Mouse (Mus musculus): Measurements from ENCODE around the gene Ddost. TPM values are rescaled to one million over a fixed set of nuclear protein-coding genes. Genes with fewer than 3 reads are reported as not detected.

Gene Ddost
- polyA plus RNA-seq, 1 experiment from 2014 or later = 203 TPM

DNA sequence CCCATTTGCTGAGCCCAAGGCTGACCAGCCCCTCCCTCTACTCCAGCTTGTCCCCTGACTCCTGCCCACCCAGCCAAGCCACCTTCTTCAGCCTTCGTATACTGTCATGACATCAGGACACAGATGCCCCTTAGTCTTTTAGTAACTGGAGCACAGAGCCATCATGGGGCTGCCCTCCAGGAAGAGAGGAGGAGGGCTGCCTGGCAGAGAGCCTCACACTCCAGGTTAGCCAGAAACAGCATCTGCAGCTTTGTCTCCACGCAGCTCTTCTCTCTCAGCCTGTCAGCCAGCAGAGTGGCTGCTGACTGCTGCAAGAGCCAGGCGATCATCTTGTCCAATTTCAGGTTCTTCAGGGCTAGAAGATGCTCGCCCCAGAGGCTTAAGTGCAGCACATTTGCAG lies 9.3 kb downstream of the Ddost start:
- no peak overlapping the region for H3K4me2 ChIP-seq
- ATAC-seq (replicated peaks) = no peak
- H3K4me1 ChIP-seq = peaks cover 4% of the 10 kb centered on the region
- H3K36me3 ChIP-seq (replicated peaks) = peaks cover 53% of the 10 kb centered on the region
- H3K27me3 ChIP-seq (replicated peaks) = no peaks in the 10 kb centered on the region
- 92% methylated on average over 4 of the region's 4 CpGs for WGBS
- no peak overlapping the region for H3K27ac ChIP-seq
- H3K9me3 ChIP-seq = no peaks in the 10 kb centered on the region
- no peak overlapping the region for H3K9ac ChIP-seq
- H3K4me3 ChIP-seq = no peak overlapping the region

DNA sequence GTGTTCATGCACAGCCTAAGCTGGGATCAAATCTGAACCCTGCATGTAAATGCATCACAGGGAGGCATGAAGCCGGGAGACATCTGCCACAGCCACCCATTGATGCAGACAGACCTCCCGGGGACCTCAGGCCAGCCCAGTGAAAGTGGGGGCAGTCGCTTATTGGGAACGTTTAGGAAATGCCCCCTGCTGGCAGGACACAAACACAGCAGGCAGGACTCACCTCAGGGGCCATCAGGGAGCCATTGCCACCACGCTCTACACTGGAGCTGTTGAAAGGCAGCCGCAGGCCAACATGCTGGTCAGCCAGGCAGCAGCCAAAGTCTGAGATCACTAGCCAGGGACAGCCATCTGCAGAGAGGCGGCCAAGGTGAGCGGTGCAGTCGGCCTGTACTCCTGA lies 11.3 kb downstream of the Ddost start:
- peaks cover 4% of the 10 kb centered on the region for H3K4me1 ChIP-seq
- 71% methylated on average over 9 of the region's 9 CpGs for WGBS
- no peaks in the 10 kb centered on the region for H3K9me3 ChIP-seq
- H3K4me3 ChIP-seq = no peak overlapping the region
- ATAC-seq (replicated peaks) = no peak
- H3K4me2 ChIP-seq = no peak overlapping the region
- no peaks in the 10 kb centered on the region for H3K27me3 ChIP-seq (replicated peaks)
- no peak overlapping the region for H3K27ac ChIP-seq
- peaks cover 43% of the 10 kb centered on the region for H3K36me3 ChIP-seq (replicated peaks)
- no peak overlapping the region for H3K9ac ChIP-seq

DNA sequence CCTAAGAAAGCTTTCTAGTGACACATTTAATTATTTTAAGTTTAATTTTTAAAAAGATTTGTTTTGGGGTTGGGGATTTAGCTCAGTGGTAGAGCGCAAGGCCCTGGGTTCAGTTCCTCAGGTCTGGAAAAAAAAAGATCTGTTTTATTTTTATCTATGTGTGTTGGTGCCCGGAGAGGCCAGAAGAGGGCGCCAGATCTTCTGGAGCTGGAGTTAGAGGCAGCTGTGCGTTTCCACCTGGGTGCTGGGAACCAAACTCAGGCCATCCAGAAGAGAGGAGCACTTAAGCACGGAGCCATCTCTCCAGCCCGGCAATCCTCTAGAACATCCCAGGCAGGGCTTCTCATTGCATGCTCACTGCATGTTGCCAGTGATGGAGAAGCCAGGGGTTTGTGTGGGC lies 11.8 kb downstream of the Ddost start:
- Histone ChIP-seq H3K36me3 (replicated peaks) (peaks cover 37% of the 10 kb centered on the region), H3K4me3 (no peak overlapping the region), H3K27me3 (replicated peaks) (no peaks in the 10 kb centered on the region), H3K4me1 (peaks cover 4% of the 10 kb centered on the region), H3K27ac (no peak overlapping the region), H3K9ac (no peak overlapping the region), H3K9me3 (no peaks in the 10 kb centered on the region), H3K4me2 (no peak overlapping the region)
- ATAC-seq (replicated peaks) = no peak
- WGBS = 92% methylated on average over 6 of the region's 6 CpGs

DNA sequence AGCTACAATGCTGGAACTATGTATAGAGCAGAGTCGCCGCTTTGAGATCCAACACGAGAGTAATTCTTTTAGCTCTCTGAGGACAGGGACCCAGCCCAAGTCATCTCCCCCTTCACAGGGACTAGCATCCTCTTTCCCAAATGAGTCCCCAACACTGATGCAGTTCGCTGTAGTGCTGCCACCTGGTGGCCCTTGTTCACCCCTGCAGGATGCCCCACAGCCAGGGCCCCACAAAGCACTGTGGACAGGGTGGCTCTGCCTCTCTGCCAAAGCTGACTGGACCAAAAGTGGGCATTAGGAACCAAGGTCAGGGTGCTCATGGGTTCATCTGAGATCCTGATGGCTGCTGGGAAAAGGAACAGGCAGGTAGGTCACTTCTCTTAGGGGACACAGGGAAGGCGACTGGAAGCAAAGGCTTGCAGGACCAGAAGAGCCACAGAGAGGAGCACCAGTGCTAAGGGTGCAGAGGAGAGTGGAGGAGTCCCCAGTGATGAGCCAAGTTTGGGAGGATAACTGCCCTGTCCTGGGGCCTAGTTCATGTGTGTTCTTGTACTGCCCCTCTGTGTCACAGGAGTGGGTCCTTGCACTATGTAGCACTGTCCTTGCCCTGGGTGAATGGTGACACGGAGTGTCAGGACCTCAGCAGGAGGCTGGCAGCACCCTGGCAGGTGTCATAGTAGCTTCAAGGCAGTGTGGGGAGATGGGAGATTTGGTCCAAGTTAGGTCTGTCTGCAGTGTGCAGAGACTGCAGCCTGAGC lies 14.2 kb downstream of the Ddost start:
- no peaks in the 10 kb centered on the region for H3K27me3 ChIP-seq (replicated peaks)
- no peak overlapping the region for H3K27ac ChIP-seq
- peak; percentile 53 for ATAC-seq (replicated peaks)
- peaks cover 20% of the 10 kb centered on the region; the same call in 1 of the 2 replicates for H3K36me3 ChIP-seq (replicated peaks)
- no peak overlapping the region for H3K9ac ChIP-seq
- no peaks in the 10 kb centered on the region for H3K9me3 ChIP-seq
- H3K4me3 ChIP-seq = no peak overlapping the region
- 57% methylated on average over 6 of the region's 6 CpGs for WGBS
- H3K4me2 ChIP-seq = no peak overlapping the region
- H3K4me1 ChIP-seq = peaks cover 19% of the 10 kb centered on the region

DNA sequence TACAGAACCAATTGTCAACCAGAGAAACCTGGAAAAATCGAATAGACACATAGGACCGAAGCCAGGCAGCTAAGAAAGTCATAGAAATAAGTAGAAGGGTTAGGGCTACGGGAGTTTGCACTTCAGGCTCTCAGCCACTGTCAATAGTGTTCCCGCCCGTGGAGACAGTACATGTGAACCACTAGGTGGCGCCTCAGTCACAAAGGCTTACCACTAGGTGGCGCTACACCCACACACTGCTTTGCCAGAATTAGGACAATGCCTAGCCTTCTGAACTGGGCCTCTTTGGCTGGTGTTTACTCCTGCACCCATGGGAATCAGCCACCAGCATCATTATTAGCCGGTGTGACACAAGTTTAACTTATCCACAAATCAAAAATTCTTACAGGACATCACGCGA lies 15.0 kb downstream of the Ddost start:
- Histone ChIP-seq H3K9me3 (no peaks in the 10 kb centered on the region), H3K4me1 (peaks cover 27% of the 10 kb centered on the region), H3K4me2 (no peak overlapping the region), H3K27me3 (replicated peaks) (no peaks in the 10 kb centered on the region), H3K9ac (no peak overlapping the region), H3K36me3 (replicated peaks) (peaks cover 12% of the 10 kb centered on the region; the same call in 1 of the 2 replicates), H3K4me3 (no peak overlapping the region), H3K27ac (no peak overlapping the region)
- 33% methylated on average over 10 of the region's 10 CpGs for WGBS
- no peak for ATAC-seq (replicated peaks)

DNA sequence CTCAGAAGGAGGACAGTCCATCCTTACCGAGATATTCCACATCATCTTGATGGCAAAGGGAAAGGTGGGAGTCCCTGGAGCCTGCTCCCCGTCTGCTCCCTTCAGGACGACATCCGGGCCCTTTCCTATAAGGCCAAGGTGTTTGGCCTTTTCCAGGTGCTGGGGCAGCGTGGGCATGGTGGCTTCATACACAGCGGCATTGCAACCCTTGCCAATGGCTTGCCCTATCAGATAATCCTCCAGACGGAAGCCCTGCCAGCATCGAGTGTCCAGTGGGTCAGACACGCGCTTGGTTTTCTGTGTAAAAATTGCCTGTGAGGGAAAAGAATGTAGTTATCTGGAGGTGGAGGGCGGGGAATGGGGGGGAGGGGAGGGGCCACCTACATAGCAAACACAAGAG lies 16.2 kb downstream of the Ddost start:
- Histone ChIP-seq H3K4me2 (no peak overlapping the region), H3K4me1 (peaks cover 33% of the 10 kb centered on the region), H3K9me3 (no peaks in the 10 kb centered on the region), H3K36me3 (replicated peaks) (peaks cover 12% of the 10 kb centered on the region; the same call in 1 of the 2 replicates), H3K4me3 (no peak overlapping the region), H3K27me3 (replicated peaks) (no peaks in the 10 kb centered on the region), H3K9ac (no peak overlapping the region), H3K27ac (no peak overlapping the region)
- no peak for ATAC-seq (replicated peaks)
- 80% methylated on average over 11 of the region's 11 CpGs for WGBS

DNA sequence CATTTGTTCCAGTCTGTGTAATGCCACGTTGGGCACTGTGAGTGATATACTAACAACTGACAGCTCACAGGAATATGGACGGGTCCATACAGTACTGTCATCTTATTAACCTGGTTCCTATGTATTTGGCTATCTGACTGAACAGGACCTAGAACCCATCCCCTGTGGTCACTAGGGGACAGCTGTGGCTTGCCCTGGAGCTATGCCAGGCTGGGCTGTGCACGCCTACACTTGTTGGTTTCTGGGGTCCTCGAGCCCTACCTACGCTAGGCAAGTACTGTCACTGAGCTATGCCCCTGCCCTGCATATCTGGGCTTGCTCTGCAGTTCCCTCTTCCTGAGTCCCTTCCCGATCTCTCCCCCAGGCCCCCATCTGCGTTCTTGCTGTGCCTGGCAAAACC lies 17.0 kb downstream of the Ddost start:
- ATAC-seq (replicated peaks) = no peak
- Histone ChIP-seq H3K27ac (no peak overlapping the region), H3K27me3 (replicated peaks) (no peaks in the 10 kb centered on the region), H3K9me3 (no peaks in the 10 kb centered on the region), H3K4me1 (peaks cover 36% of the 10 kb centered on the region), H3K4me2 (no peak overlapping the region), H3K36me3 (replicated peaks) (peaks cover 10% of the 10 kb centered on the region; the same call in 1 of the 2 replicates), H3K9ac (no peak overlapping the region), H3K4me3 (no peak overlapping the region)
- WGBS = 79% methylated on average over 7 of the region's 7 CpGs

DNA sequence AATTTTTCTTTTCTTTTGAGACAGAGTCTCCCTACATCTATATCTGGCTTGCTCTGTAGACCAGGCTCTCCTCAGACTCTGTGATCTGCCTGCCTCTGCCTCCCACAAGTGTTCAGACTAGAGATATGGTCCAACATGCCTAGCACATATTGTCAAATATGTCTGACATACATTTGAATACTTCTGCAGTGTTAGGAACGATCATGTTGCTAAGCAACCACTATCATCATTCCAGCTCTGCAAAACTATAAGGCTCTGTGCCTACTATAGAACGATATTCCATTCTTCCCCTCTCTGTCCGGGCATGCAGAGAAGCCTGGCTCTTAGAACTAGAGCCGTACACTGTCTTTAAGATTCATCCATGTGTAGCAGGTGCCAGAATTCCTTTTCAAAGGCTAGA lies 18.2 kb downstream of the Ddost start:
- Histone ChIP-seq H3K27me3 (replicated peaks) (no peaks in the 10 kb centered on the region), H3K4me1 (peaks cover 36% of the 10 kb centered on the region), H3K9ac (no peak overlapping the region), H3K36me3 (replicated peaks) (0 out of 2 replicates have a peak, but pooled peaks cover 3% of the 10 kb centered on the region), H3K27ac (peak overlapping the region; percentile 49; the same call in 1 of the 2 replicates), H3K9me3 (no peaks in the 10 kb centered on the region), H3K4me3 (no peak overlapping the region), H3K4me2 (peak overlapping the region; percentile 14; the same call in 1 of the 2 replicates)
- no peak for ATAC-seq (replicated peaks)
- 10% methylated on average over 4 of the region's 4 CpGs for WGBS

DNA sequence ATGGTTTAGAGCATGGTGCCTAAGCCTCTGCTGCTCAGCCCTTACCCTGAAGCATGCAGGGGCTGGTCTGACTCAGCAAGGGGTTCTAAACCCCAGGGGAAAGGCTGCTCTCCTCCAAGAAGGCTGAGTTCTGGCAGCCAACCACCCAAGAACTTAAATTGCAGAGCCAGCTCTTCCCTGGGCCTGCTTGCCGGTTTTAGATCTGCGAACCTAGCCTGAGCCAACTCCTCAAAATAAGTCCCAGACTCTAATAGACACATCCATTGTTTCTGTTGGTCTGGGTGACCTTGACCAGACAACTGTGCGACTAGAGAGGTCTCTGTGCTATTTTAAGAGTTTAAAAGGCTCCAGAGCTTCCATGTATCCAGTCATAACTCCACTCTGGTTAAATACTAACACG lies 19.2 kb downstream of the Ddost start:
- H3K27ac ChIP-seq = peak overlapping the region; percentile 49
- H3K36me3 ChIP-seq (replicated peaks) = 0 out of 2 replicates have a peak, but pooled peaks cover 3% of the 10 kb centered on the region
- H3K4me1 ChIP-seq = peaks cover 38% of the 10 kb centered on the region
- no peak overlapping the region for H3K4me2 ChIP-seq
- 75% methylated on average over 4 of the region's 4 CpGs for WGBS
- ATAC-seq (replicated peaks) = no peak
- H3K9ac ChIP-seq = no peak overlapping the region
- no peaks in the 10 kb centered on the region for H3K9me3 ChIP-seq
- no peaks in the 10 kb centered on the region for H3K27me3 ChIP-seq (replicated peaks)
- no peak overlapping the region for H3K4me3 ChIP-seq

DNA sequence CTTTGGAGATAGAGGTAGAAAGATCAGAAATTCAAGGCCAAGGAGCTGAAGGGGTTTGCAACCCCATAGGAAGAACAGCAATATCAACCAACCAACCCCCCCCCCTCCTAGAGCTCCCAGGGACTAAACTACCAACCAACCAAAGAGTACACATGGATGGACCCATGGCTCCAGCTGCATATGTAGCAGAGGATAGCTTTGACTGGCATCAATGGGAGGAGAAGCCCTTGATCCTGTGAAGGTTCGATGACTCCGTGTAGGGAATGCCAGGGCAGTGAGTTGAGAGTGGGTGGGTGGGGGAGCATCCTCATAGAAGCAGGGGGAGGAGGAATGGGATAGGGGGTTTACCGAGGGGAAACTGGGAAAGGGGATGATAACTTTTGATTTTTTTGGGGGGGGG lies 19.9 kb downstream of the Ddost start:
- Histone ChIP-seq H3K36me3 (replicated peaks) (0 out of 2 replicates have a peak, but pooled peaks cover 3% of the 10 kb centered on the region), H3K27ac (no peak overlapping the region), H3K9ac (no peak overlapping the region), H3K27me3 (replicated peaks) (no peaks in the 10 kb centered on the region), H3K4me1 (peaks cover 38% of the 10 kb centered on the region), H3K9me3 (no peaks in the 10 kb centered on the region), H3K4me3 (no peak overlapping the region), H3K4me2 (no peak overlapping the region)
- 87% methylated on average over 3 of the region's 3 CpGs for WGBS
- ATAC-seq (replicated peaks) = no peak

DNA sequence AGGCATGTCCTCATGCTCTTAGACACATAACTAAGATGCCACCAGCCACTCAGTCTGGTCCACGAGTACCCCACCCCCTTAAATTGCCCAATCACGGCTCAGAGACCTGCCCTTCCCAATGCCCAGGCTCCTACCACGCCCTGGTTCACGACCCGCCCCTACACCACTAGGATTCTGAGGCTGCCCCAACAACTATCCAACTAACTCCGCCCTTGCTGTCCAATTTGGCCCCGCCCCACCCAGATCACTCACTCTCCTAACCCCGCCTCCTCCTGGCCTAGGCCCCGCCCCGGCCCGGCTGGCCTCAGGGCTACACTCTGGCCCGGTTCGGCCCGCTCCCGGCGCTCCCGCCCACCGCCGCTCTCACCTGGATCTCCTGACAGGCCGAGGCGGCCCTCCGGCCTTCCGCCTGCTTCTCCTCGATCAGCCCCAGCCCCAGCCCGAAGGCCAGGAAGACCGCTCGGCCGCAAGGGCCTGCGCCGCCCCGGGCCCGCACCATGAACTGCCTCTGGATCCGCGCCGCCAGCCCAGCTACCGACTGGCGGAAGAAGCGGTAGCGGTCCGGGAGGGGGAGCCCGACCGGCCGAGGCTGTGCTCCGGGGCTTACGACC lies 21.0 kb downstream of the Ddost start:
- ATAC-seq (replicated peaks) = peak; percentile 86
- Histone ChIP-seq H3K9me3 (no peaks in the 10 kb centered on the region), H3K4me3 (peak overlapping the region; percentile 80), H3K27ac (peak overlapping the region; percentile 92), H3K27me3 (replicated peaks) (no peaks in the 10 kb centered on the region), H3K4me1 (peaks cover 38% of the 10 kb centered on the region), H3K9ac (peak overlapping the region; percentile 77), H3K36me3 (replicated peaks) (0 out of 2 replicates have a peak, but pooled peaks cover under 1% of the 10 kb centered on the region), H3K4me2 (peak overlapping the region; percentile 56)
- WGBS = 1% methylated on average over 45 of the region's 45 CpGs

DNA sequence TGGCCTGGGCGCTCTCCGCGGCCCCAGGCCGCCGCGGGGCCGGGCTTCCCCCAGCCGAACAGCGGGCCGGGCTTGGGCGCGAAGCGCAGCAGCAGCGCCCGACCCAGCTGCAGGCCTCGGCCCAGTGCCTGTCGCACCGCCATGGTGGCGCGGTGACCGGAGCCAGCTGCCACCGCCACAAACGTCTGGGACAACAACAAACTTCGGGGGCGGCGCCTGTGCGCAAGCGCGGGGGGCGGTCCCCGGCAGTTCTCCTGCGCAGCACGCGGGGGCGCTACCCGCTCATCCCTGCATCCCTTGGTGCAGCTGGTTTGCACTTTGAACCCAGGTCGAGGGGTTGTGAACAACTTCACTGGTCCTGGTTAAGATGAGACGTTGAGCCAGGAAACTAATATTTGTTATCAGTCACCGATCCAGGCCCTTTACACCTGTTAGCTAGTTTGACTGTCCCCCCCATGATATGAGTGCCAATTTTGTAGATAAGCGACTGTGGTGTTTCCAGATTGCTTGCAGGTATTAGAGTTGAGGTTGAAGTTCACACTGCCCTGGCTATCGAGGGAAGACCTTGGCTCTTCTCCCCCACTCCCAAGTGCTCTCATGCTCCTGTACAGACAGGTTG lies 21.7 kb downstream of the Ddost start, which contains the start of gene Pink1:
Gene Pink1, minus strand, starts transcription at position 231 of the 619 bp plus-strand sequence.
- H3K9ac ChIP-seq = peak within 1 kb of the TSS; percentile 77
- ATAC-seq (replicated peaks) = peak; percentile 70

More for the DNA sequence above, 21.7 kb downstream of the Ddost start, which contains the start of gene Pink1:
- Histone ChIP-seq H3K36me3 (replicated peaks) (no peaks in the 10 kb centered on the region), H3K4me3 (peak within 1 kb of the TSS; percentile 80), H3K9me3 (no peaks in the 10 kb centered on the region), H3K27me3 (replicated peaks) (no peaks in the 10 kb centered on the region), H3K27ac (peak within 1 kb of the TSS; percentile 92), H3K4me1 (peaks cover 38% of the 10 kb centered on the region), H3K4me2 (peak within 1 kb of the TSS; percentile 56)
- WGBS = 3% methylated on average over 41 of the region's 41 CpGs
